Mouse (Mus musculus) right cerebral cortex, postnatal 10 days (tissue): ENCODE measurements around the gene Gm17428.
"Not testable (repeated sequence)": the region's sequence is repeated elsewhere in the genome, so short reads cannot be mapped to it uniquely, and the experiment has no call there.

ENCODE experiments used
- DNase-seq, 2 experiments: peaks; one replicate each; pipeline ENCODE4 v3.0.0; 2021; ENCODE audit warnings: low spot score in 2 of 2

The Gm17428 gene

GRCm38 (mm10) chr14:54976633-54977032 is at the start of gene Gm17428:
Gene Gm17428, plus strand, starts transcription at chr14:54976933.
- no peak for DNase-seq

DNA sequence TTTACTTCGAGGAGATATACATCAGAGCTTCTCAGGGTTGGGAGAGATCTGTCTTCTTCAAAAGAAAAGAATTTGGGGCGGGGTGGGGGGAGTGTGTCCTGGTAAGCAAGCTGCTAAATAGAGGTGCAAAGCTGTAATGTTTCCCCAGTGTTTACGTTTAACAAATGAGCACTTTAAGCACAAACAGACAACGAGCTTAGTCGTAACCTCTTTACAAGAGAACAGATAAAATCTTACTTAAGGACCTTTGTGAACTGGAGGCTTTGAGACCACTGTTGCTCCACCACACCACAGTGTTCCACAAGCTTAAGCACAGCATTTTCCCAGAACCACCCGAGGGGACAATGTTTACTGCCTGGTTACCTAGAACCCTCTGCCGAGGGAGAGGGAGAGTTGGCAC is 49.4 kb upstream of the Gm17428 start:
- no peak for DNase-seq

- DNase-seq, result no peak
These were observed 46.9 kb upstream of the Gm17428 start for GRCm38 (mm10) chr14:54929801-54930200.

DNA sequence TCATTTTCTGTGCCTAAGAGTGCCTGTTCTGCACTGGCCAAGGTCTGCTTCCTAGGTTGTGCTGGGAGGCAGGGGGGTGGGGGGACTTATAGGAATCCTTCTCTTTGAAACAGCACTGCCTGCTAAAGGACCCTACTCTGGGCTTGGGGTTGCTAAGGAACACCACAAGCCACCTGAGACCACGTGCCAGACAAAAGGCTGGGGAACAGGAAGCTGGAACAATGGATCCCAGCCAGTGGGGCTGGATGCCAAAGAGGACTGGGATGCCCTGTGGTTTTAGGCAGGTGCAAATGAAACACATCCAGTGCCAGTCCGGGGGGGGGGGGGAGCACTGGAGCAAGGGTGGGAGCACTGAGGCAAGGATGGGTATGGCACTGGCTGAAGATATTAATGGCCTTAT is 46.3 kb upstream of the Gm17428 start:
- peak in 1 of 2 experiments; percentile 38 for DNase-seq

GRCm38 (mm10) chr14:54932645-54933150 is 44.0 kb upstream of the Gm17428 start, which contains the start of gene Il25:
Gene Il25, plus strand, starts transcription at chr14:54932695.
- DNase-seq, result no peak

GRCm38 (mm10) chr14:54935904-54936830 is 40.6 kb upstream of the Gm17428 start, which contains the start of gene Cmtm5:
Gene Cmtm5, plus strand, starts transcription at chr14:54936261.
- peak; percentile 87 to 90 for DNase-seq

DNA sequence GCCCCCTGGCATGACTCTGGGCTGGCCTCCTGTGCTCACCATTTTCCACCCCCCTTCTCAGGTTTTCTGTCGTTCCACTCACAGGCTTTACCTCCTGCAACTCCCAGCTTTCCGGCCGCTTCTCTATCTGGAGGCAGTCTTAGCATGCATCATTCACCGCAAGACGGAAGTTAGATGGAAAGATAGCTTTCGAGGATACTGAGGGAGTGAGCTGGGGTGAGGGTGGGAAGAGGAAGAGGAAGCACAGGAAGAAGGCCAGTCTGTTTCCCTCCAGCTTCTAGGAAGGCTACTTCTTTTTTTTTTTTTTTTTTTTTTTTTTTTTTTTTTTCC is 39.9 kb upstream of the Gm17428 start:
- DNase-seq, result no peak

- DNase-seq, result no peak
These were observed 39.2 kb upstream of the Gm17428 start for GRCm38 (mm10) chr14:54937361-54938182.

GRCm38 (mm10) chr14:54938431-54939219 is 38.1 kb upstream of the Gm17428 start:
- DNase-seq, result no peak

DNA sequence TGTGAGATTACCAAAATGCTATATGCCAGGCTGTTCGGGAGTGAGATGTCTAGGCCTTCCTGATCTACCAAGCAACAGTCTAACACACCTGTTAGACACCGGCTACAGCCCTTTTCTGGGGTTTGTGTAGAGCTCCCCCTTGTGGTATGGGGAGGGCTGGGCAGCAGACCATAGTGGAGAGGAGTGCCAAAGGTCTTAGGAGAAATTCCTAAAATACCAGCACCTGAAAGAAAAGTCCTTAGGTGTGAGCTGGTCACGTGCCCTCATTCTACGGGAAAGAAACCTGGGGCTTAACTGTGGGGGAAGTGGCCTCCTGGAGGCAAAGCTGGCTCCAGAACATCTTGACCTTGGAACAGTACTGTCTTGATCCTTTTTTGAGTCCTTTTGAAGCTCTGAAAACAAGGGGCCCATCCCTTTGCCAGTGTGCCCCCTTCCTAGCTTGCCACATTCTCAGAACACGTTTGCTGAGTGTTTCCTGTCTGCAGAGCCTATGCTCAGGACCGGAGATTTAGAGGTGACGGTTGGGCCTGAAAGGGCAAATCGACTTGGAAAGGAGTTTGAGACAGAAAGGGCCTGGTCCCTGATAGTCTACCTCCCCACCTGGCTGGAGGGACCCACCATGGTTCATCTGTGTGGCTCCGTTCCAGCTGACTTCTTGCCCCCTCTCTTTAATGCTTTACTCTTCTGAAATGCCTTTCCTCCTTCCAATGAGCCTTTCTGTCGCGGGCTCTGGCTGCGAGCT is 37.1 kb upstream of the Gm17428 start:
- DNase-seq, result peak in 1 of 2 experiments; percentile 63

- no peak for DNase-seq
These were observed 36.6 kb upstream of the Gm17428 start for GRCm38 (mm10) chr14:54940176-54940530.

DNA sequence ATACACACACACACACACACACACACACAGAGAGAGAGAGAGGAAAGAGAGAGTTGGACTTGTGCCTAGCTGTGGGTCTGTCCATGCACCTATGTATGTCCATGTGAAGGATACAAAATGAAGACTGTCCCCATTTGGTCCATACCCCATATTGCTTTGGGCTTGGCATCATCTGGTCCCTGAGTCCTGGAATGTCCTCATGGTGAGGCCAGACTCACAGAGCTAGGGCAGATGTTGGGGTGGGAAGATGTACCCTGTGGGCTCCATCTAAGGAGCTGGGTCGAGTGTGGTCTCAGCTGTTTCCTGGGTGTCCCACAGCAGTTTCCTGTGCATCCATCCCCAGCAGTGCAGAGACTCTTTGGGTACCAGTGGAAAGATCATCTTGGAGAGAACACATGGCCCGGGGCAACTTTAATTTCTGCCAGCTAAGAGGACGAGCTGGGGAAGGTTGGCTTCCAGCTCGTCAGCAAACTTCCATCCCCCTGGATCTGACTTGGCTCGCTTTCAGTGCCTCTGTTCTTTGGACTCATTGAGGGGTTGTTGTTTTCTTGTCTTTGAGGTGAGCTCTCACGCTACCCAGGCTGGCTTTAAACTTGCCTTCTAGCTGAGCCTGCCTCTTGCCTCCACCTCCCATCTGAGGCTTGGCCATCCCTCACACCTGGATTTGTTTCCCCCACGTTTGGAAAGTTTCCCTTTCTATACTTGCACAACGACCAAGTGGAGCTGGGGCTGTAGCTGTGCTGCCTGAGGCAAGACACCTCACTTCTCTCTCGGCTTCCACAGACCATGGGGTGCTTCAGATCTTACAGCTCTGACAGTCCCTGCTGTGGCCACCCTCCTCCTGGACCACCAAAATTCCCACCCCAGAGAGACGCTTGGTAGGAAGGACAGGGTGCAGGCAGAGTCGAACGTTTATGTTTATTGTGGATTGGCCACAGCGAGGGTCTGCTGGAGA is 35.4 kb upstream of the Gm17428 start:
- no peak for DNase-seq

DNA sequence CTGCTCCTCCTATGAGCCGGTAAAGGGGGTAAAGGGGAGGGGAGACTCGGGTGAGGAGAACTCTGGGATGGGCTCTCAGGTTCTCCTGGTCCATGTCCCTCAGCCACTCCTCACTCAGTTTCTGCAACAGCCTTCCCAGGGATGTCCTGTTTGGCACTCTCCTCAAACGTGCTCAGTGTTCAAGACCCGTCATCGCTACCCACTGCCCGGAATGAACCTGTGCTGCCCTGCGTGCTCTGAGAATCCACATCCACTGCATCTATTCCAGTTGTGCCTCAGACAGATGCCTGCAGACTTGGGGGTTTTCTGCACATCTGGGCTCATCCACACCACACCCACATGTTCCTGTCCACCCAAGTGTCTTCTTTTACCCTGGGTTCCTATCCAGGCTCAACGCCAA is 34.3 kb upstream of the Gm17428 start:
- DNase-seq, result no peak

DNA sequence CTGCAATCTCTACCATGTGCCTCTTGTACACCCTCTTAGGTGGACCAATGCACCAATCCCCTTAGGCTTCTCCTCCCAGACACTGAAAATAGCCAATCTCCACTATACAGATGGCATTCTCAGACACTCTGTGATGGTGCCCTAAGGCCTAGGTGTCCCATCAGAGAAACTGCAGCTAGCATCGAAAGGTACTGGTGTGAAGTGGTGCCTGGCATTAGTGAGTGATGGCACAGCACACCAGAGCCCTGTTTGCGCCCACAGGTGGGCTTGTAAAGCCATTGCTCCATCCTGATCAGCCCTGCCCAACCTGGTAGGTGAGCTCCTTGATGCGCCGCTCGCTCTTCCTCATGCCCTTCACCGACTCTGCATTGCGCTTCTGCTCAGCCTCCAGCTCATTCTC is 32.8 kb upstream of the Gm17428 start:
- no peak for DNase-seq

- no peak for DNase-seq
These were observed 31.8 kb upstream of the Gm17428 start for GRCm38 (mm10) chr14:54944939-54945338.

GRCm38 (mm10) chr14:54945975-54946704 is 30.6 kb upstream of the Gm17428 start:
- no peak for DNase-seq

DNA sequence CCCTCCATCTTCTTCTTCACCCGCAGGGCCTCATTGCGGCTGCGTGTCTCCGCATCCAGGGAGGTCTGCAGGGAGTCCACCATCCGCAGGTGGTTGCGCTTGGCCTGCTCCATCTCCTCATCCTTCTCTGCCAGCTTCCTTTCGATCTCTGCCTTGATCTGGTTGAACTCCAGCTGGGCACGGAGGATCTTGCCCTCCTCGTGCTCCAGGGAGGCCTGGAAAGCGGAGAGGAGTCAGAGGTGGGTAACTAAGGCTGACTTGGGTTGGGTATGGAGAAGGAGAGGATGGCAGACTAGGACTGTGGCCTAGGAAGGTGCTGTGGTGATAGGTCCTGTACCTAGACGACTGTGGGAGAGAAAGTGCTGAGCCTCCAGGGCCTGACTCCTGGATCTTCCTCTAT is 29.7 kb upstream of the Gm17428 start:
- DNase-seq, result not testable (repeated sequence)

GRCm38 (mm10) chr14:54948781-54949180 is 28.0 kb upstream of the Gm17428 start:
- no peak for DNase-seq

DNA sequence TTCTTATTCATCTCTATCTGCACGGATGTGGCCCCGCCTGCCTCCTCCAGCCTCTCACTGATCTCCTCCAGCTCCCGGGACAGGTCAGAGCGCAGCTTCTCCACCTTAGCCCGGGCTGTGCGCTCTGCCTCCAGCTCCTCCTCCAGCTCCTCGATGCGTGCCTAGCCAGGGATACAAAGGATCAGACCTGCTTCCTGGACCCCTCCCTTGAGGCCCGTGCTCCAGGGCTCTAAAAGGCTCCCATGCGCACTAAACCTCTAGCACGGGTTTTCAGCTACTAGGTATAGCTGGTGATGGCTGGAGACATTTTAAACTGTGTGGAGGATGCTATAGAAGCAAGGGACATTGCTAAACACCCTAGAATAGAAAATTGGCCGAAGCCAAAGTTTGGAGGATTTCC is 26.2 kb upstream of the Gm17428 start:
- DNase-seq, result no peak
